Mouse (Mus musculus): ENCODE data around the gene Ccnd2. TPM values are rescaled to one million over a fixed set of nuclear protein-coding genes. Genes with fewer than 3 reads are reported as not detected.
A peak's percentile ranks its signal among the peaks of the same experiment; 100 is the strongest.

Gene Ccnd2
- polyA plus RNA-seq, 1 experiment from 2014 or later = 2,054 TPM

DNA sequence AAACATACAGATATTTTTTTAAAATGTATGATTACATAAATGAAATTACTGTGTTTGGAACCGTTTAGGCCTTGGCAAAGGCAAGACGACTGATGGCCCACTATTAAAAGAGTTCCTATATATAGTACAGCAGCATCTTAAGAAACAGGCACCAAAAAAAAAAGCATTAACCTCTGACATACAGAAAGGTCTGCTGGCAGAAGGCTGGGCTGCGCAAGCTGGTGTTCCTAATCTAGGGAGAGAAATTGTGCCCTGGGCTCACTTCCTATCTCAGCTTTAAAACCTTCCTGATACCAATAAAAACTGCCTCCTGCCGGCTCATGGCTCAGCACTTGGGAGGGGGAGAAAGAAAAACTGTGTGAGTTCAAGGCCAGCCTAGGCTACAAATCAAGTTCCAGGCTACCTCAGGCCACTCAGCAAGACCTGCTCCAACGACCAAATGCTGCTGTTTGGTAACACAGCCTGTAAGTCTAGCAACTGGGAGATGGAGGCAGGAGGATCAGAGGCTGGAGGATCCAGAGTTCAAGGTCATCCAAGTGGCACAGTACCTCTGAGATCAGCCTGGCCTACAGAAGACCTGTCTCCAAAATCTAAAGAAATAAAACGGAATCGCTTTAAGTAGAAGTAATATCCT, 47.5 kb downstream of the Ccnd2 start:
- H3K36me3 ChIP-seq (ENCODE audit: poor library complexity, severe bottlenecking) = peaks cover 27% of the 10 kb centered on the region
- H3K4me2 ChIP-seq = no peak overlapping the region
- H3K9ac ChIP-seq = no peak overlapping the region
- H3K9me3 ChIP-seq (replicated peaks) = peaks cover 4% of the 10 kb centered on the region; the same call in 1 of the 2 replicates
- no peaks in the 10 kb centered on the region for H3K27me3 ChIP-seq
- no peak for ATAC-seq
- WGBS = 89% methylated on average over 7 of the region's 7 CpGs
- peaks cover 17% of the 10 kb centered on the region for H3K4me1 ChIP-seq
- no peak overlapping the region for H3K27ac ChIP-seq
- H3K4me3 ChIP-seq = no peak overlapping the region

DNA sequence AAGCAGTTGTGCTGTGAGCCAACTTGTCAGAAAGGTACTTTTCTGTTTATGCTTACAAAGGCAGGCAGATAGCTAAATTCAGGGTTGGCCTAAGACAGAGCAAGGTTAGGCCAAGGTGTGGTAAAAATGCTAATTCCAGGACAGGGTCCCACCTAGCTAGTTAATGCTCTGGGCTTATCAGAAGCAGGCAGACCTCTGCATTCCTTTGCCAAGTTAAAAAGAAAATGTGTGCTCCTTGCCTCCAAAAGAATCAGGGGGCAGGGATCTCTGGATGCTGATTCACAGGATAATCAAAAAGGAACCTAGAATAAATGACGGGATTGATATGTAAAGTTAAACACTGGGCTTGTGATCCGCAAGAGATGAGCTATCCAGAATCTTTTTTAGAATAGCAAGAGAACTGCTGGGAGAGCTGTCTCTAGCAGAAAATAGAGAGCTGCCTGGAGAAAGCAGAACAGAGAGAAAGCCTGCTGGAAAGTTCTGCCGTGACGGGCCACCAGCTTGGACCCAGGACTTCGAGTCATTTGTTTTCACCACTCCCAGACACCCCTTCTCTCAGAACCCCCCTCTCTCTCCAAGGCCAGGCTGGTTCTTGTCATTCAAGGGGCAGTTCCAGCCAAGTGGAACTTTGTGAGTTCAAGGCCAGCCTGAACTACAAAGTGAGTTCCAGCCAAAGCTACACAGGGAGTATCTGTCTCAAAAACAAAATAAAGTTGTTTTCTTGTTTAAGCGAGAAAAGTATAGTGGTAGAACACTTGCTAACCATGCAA, 48.3 kb downstream of the Ccnd2 start:
- H3K9me3 ChIP-seq (replicated peaks) = peaks cover 4% of the 10 kb centered on the region; the same call in 1 of the 2 replicates
- no peak overlapping the region for H3K4me3 ChIP-seq
- peaks cover 13% of the 10 kb centered on the region for H3K4me1 ChIP-seq
- no peak for ATAC-seq
- no peak overlapping the region for H3K9ac ChIP-seq
- H3K36me3 ChIP-seq (ENCODE audit: poor library complexity, severe bottlenecking) = peaks cover 27% of the 10 kb centered on the region
- H3K27me3 ChIP-seq = no peaks in the 10 kb centered on the region
- H3K27ac ChIP-seq = no peak overlapping the region
- no peak overlapping the region for H3K4me2 ChIP-seq
- 94% methylated on average over 6 of the region's 6 CpGs for WGBS

DNA sequence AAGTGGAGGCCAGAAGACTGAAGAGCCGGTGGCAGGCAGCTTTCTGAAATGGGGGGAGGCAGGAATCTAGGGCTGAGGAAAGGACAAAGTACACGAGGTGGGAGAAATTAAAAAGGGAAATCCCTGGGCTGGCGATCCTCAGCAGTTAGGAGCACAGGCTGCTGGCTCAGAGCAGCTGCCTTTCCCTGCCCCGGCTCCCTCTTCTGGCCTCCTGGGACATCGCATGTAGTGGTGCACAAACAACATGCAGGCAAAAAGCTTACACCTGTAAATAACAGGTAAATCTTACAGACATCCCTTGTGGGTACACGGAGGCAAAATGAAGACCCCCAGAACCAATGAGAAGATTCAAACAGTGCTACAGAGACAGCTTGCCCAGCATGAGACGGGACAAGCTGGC, 57.4 kb downstream of the Ccnd2 start:
- 66% methylated on average over 7 of the region's 7 CpGs for WGBS

DNA sequence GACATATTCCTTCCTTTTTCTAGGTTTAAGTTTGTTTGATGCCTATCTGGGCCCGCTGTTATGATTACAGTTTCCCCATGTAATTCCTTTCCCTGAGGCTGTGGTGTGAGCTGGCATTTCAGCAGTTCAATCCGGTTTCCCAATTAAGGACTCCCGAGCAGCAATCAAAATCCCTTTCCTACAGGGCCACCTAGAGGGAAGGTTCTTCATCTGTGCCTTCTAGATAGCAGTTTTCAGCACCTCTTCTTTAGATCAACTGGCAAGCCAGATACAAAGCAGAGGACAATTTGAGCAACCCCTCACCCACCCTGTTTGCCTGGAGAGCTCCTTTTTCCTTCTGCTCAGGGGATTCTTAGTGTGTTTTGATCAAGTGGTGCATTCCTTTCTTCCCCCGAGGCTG, 65.3 kb downstream of the Ccnd2 start:
- Histone ChIP-seq H3K4me3 (no peak overlapping the region), H3K9ac (no peak overlapping the region), H3K4me2 (no peak overlapping the region), H3K4me1 (no peaks in the 10 kb centered on the region), H3K27me3 (peaks cover 2% of the 10 kb centered on the region; the same call in 1 of the 2 replicates), H3K9me3 (replicated peaks) (no peaks in the 10 kb centered on the region), H3K36me3 (ENCODE audit: poor library complexity, severe bottlenecking) (peaks cover 54% of the 10 kb centered on the region), H3K27ac (no peak overlapping the region)
- WGBS = 57% methylated on average over 4 of the region's 4 CpGs
- ATAC-seq = no peak

More for the DNA sequence above, 57.4 kb downstream of the Ccnd2 start:
- no peak overlapping the region for H3K9ac ChIP-seq
- no peaks in the 10 kb centered on the region for H3K4me1 ChIP-seq
- peaks cover 33% of the 10 kb centered on the region for H3K36me3 ChIP-seq (ENCODE audit: poor library complexity, severe bottlenecking)
- no peak overlapping the region for H3K27ac ChIP-seq
- H3K4me3 ChIP-seq = no peak overlapping the region
- H3K9me3 ChIP-seq (replicated peaks) = no peaks in the 10 kb centered on the region
- ATAC-seq = no peak
- H3K27me3 ChIP-seq = no peaks in the 10 kb centered on the region
- no peak overlapping the region for H3K4me2 ChIP-seq

DNA sequence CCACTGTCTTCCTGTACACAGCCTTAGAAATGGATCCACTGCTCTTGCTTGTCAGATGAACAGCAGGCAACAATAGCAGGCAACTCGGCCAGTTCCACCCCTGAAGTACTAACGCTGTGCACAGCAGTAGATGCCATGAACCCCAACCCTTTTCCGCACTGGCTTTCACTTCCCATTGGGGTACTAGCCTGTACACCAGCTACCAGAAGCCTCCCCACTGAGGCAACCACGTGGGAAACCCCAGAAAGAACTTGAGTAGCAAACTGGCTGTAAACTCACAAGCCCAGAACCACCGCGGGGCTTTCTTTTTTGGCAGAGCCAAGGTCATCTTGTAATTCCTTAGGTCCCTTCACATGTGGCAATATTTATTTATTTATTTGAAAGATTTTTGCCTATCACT, 70.2 kb downstream of the Ccnd2 start:
- Histone ChIP-seq H3K4me2 (no peak overlapping the region), H3K9me3 (replicated peaks) (no peaks in the 10 kb centered on the region), H3K36me3 (ENCODE audit: poor library complexity, severe bottlenecking) (0 out of 2 replicates have a peak, but pooled peaks cover 7% of the 10 kb centered on the region), H3K9ac (no peak overlapping the region), H3K4me1 (peaks cover 5% of the 10 kb centered on the region; the same call in 1 of the 2 replicates), H3K27ac (no peak overlapping the region), H3K4me3 (no peak overlapping the region), H3K27me3 (peaks cover 16% of the 10 kb centered on the region)
- ATAC-seq = no peak
- WGBS = 76% methylated on average over 6 of the region's 6 CpGs

DNA sequence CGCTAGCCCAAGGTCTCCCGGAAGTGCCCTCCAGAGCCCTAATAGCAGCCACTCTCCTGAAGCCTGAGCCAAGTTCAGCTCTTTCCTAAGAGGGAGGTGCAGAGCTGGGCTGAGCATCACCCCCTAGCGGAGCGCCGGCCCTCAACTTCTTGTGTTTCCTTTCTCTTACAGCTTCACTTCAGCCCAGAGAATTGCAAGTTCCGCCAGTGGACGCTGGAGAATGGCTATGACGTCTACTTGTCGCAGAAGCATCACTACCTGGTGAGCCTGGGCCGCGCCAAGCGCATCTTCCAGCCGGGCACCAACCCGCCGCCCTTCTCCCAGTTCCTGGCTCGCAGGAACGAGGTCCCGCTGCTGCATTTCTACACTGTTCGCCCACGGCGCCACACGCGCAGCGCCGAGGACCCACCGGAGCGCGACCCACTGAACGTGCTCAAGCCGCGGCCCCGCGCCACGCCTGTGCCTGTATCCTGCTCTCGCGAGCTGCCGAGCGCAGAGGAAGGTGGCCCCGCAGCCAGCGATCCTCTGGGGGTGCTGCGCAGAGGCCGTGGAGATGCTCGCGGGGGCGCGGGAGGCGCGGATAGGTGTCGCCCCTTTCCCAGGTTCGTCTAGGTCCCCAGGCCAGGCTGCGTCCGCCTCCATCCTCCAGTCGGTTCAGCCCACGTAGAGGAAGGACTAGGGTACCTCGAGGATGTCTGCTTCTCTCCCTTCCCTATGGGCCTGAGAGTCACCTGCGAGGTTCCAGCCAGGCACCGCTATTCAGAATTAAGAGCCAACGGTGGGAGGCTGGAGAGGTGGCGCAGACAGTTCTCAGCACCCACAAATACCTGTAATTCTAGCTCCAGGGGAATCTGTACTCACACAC, 71.9 kb downstream of the Ccnd2 start:
- peak; percentile 93 for ATAC-seq
- Histone ChIP-seq H3K27ac (peak overlapping the region; percentile 48), H3K4me3 (peak overlapping the region; percentile 67), H3K9ac (peak overlapping the region; percentile 83), H3K4me1 (peaks cover 5% of the 10 kb centered on the region; the same call in 1 of the 2 replicates), H3K36me3 (ENCODE audit: poor library complexity, severe bottlenecking) (no peaks in the 10 kb centered on the region), H3K4me2 (peak overlapping the region; percentile 96), H3K27me3 (peaks cover 16% of the 10 kb centered on the region), H3K9me3 (replicated peaks) (no peaks in the 10 kb centered on the region)
- WGBS = 1% methylated on average over 59 of the region's 59 CpGs

Other genes with a start within 250 kb of the Ccnd2 start
- 0.08 and 0.15 TPM in 2 replicates for gene Dyrk4, start 230.4 kb downstream of the Ccnd2 start, polyA plus RNA-seq (2015; fragmentation: Nextera tagmentation; extraction: Ambion mirVana)
- 53.5 and 55.4 TPM in 2 replicates for gene Rad51ap1, start 212.6 kb downstream of the Ccnd2 start, polyA plus RNA-seq (2015; fragmentation: Nextera tagmentation; extraction: Ambion mirVana)
- gene D6Wsu163e, start 212.2 kb downstream of the Ccnd2 start, polyA plus RNA-seq (2015; fragmentation: Nextera tagmentation; extraction: Ambion mirVana) = 27.5 and 27.9 TPM in 2 replicates
- gene Fgf6, start 136.6 kb downstream of the Ccnd2 start, polyA plus RNA-seq (2015; fragmentation: Nextera tagmentation; extraction: Ambion mirVana) = not detected in 2 replicates
- gene Fgf23, start 79.3 kb downstream of the Ccnd2 start, polyA plus RNA-seq (2015; fragmentation: Nextera tagmentation; extraction: Ambion mirVana) = not detected in 2 replicates
- gene Tigar, start 42.6 kb downstream of the Ccnd2 start, polyA plus RNA-seq (2015; fragmentation: Nextera tagmentation; extraction: Ambion mirVana) = 6.6 and 7.0 TPM in 2 replicates

All from forebrain, embryonic 13.5 days (tissue).